Mouse (Mus musculus): ENCODE results near the gene Snx18.

- no peak for TF ChIP-seq POLR2A (IDR thresholded peaks at IDR 0.05; ENCODE audit: low read depth, low read length)
- TF ChIP-seq KAT2A (IDR thresholded peaks at IDR 0.05; ENCODE audit: insufficient replicate concordance, low read length), result no peak
- no peak for TF ChIP-seq RCOR1 (conservative IDR thresholded peaks at IDR 0.05; ENCODE audit: low read depth, low read length)
- TF ChIP-seq USF1 (IDR thresholded peaks at IDR 0.05; ENCODE audit: low read depth, low read length), result no peak
Observed at GRCm38 (mm10) chr13:113622865-113623255, 4.5 kb upstream of the Snx18 start.

Measured in CH12.LX (cell line).